Mouse (Mus musculus) stomach, postnatal 0 days (tissue): ENCODE measurements around the gene Impg1. TPM values are rescaled to one million over a fixed set of nuclear protein-coding genes. Genes with fewer than 3 reads are reported as not detected.

Experiments
- ATAC-seq: fragments of 200-750 bp; cut with Nextera tagmentation; 2 replicates; pipeline ENCODE4 v1.8.0; 2017; ENCODE audit not compliant: low FRiP score, low TSS enrichment
- DNase-seq: peaks from one replicate; pipeline ENCODE4 v3.0.0-alpha.2; 2016; ENCODE audit warnings: low spot score
- H3K27ac ChIP-seq: fragments of 300-500 bp; sonication (generic); replicated peaks from 2 replicates; pipeline ENCODE4 v1.5.1; 2014; ENCODE audit warnings: mild to moderate bottlenecking, control low read depth
- H3K27me3 ChIP-seq: fragments of 300-500 bp; sonication (generic); 2 replicates; pipeline ENCODE4 v1.6.1; 2014; ENCODE audit warnings: low read length; ENCODE audit not compliant: control insufficient read depth, insufficient read depth
- H3K36me3 ChIP-seq: fragments of 300-500 bp; sonication (generic); 2 replicates; pipeline ENCODE4 v1.6.1; 2014; ENCODE audit warnings: low read length, mixed read lengths; ENCODE audit not compliant: control insufficient read depth, insufficient read depth
- H3K4me1 ChIP-seq: fragments of 300-500 bp; sonication (generic); replicated peaks from 2 replicates; pipeline ENCODE4 v1.6.1; 2014; ENCODE audit warnings: antibody characterized with exemption; ENCODE audit not compliant: control insufficient read depth, insufficient read depth
- H3K4me2 ChIP-seq: fragments of 300-500 bp; sonication (generic); replicated peaks from 2 replicates; pipeline ENCODE4 v1.6.1; 2014; ENCODE audit warnings: low read depth, mild to moderate bottlenecking, control low read depth, moderate library complexity
- H3K4me3 ChIP-seq: fragments of 300-500 bp; sonication (generic); 2 replicates; pipeline ENCODE4 v1.5.1; 2014; ENCODE audit warnings: low read depth, low read length, control low read depth
- H3K9ac ChIP-seq: fragments of 300-500 bp; sonication (generic); 2 replicates; pipeline ENCODE4 v1.6.1; 2014; ENCODE audit warnings: mild to moderate bottlenecking, low read length, control low read depth, mixed read lengths
- H3K9me3 ChIP-seq: fragments of 300-500 bp; sonication (generic); 2 replicates; pipeline ENCODE4 v1.6.1; 2016; ENCODE audit warnings: low read length; ENCODE audit not compliant: control insufficient read depth
- CTCF ChIP-seq: IDR thresholded peaks from 2 replicates; pipeline ENCODE4 v1.5.1; 2016; ENCODE audit warnings: antibody characterized with exemption, low read depth, mild to moderate bottlenecking, moderate library complexity
- EP300 ChIP-seq: optimal IDR thresholded peaks from 2 replicates; pipeline ENCODE3; 2016; ENCODE audit warnings: antibody characterized with exemption
- WGBS: fragments of 180-500 bp; shearing (Covaris S2); extraction: QIAGEN DNeasy Blood & Tissue Kit; methylation state at CpG from one replicate; pipeline ENCODE4 v1.1.7; 2014; 5-methylcytosine and 5-hydroxymethylcytosine counted together
- polyA plus RNA-seq: library from polyadenylated mRNA; unstranded; fragments of >200 nt; fragmentation: Nextera tagmentation; extraction: Ambion mirVana; gene quantifications from 2 replicates; pipeline ENCODE4 v1.2.1, GENCODE M21; 2015

Gene Impg1
- polyA plus RNA-seq, 1 experiment from 2014 or later, result 0.59 TPM

DNA sequence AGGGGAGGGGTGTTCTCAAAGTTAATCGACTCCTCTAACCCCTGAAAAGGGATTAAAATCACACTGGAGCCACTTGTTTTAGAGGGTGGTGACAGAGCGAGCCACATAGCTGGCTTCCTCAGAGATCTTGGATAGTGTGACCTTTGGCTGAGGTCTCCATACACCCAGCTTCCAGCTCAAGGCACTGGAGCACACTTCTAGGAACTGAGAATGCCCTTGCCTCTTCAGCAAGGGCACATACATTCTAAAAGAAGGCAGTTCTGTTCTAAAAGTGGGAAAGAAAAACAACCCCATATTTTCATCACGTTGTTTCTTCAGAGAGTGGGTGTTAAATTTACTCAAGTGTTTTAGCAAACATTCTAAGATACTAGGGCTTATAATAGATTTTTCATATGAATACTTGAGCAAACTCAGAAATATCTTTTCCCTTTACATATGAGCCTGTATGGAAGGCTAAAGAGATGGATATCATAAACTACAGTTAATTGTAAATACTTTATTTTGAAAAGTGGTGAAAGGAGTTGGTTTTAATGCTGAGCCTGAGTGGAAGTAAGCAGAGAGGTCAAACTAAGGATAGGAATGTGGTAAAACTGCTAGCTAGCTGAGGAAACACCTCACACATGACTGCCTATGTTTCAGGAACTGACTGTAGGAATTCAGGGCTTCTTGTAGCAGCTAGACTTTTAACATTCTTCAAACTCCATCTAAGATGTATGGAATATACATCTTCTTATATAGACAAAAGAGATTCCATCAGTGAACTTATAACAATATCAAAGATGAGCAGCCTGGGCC lies 14.6 kb downstream of the Impg1 start:
- WGBS, result 43% methylated on average over 3 of the region's 3 CpGs
- DNase-seq (no peak), ATAC-seq (no peak)
- no peaks in the 10 kb centered on the region for H3K4me1 ChIP-seq
- H3K4me2 ChIP-seq, result no peak overlapping the region
- no peak overlapping the region for H3K9ac ChIP-seq
- H3K9me3 ChIP-seq, result no peaks in the 10 kb centered on the region
- no peak overlapping the region for H3K27ac ChIP-seq
- H3K4me3 ChIP-seq, result no peak overlapping the region
- H3K36me3 ChIP-seq, result no peaks in the 10 kb centered on the region
- H3K27me3 ChIP-seq, result no peaks in the 10 kb centered on the region
- TF ChIP-seq EP300 (no peak), CTCF (no peak)

DNA sequence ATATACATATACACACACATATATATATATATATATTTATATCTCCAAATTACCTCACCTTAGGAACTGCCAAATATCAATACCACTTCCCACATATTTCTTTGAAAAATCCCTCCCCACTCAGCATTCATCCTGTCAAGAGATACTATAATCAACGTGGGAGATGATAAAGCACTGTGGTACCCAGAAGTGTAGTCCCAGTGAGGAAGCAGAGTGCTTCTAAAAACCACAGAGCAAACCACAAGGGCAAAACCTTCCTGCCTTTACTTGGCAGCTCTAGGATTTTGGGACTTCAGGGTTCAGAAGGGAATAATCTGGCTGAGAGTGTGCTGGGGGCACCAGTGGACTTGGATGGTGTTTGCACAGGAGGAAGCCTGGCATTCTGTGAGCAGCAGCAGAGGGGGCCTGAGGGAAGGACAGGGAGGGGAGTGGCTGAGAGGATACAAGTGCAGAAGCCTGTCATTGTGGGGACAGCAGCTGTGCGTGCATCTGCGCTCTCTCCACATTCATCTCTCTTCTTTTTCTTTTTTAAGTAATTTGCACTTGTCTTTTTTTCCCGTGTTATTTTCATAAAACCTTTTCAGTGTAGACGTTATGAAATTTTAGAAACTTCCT lies 24.1 kb downstream of the Impg1 start:
- H3K36me3 ChIP-seq, result no peaks in the 10 kb centered on the region
- H3K4me3 ChIP-seq, result no peak overlapping the region
- no peaks in the 10 kb centered on the region for H3K9me3 ChIP-seq
- DNase-seq (no peak), ATAC-seq (no peak)
- H3K27ac ChIP-seq, result no peak overlapping the region
- H3K27me3 ChIP-seq, result no peaks in the 10 kb centered on the region
- WGBS, result 59% methylated on average over 5 of the region's 5 CpGs
- H3K4me2 ChIP-seq, result no peak overlapping the region
- no peak overlapping the region for H3K9ac ChIP-seq
- no peaks in the 10 kb centered on the region for H3K4me1 ChIP-seq
- TF ChIP-seq CTCF (no peak), EP300 (no peak)

DNA sequence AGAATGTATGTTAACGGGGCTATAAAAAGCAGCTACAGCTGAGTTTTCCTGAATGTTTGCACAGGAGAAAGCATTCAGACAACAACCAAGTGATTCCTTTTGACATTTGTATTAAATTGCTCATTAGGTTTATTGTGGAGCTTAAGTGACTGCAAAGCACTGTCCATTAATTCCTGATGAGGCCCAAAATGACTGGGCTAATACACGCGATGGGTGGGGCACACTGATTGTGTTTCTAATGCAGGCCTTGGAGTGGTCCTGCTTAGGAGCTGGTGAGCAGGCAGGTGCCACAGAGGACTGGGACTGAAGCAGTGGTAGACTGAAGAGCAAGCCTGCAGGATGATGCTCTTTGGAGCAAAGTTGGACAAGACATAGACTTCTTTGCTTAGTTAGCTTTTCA lies 73.9 kb downstream of the Impg1 start:
- Histone ChIP-seq H3K4me3 (no peak overlapping the region), H3K27me3 (no peaks in the 10 kb centered on the region), H3K36me3 (no peaks in the 10 kb centered on the region), H3K4me2 (no peak overlapping the region), H3K9ac (no peak overlapping the region), H3K4me1 (no peaks in the 10 kb centered on the region), H3K9me3 (no peaks in the 10 kb centered on the region), H3K27ac (no peak overlapping the region)
- DNase-seq (no peak), ATAC-seq (no peak)
- TF ChIP-seq CTCF, result no peak
- TF ChIP-seq EP300, result no peak
- WGBS, result 82% methylated on average over 3 of the region's 3 CpGs

DNA sequence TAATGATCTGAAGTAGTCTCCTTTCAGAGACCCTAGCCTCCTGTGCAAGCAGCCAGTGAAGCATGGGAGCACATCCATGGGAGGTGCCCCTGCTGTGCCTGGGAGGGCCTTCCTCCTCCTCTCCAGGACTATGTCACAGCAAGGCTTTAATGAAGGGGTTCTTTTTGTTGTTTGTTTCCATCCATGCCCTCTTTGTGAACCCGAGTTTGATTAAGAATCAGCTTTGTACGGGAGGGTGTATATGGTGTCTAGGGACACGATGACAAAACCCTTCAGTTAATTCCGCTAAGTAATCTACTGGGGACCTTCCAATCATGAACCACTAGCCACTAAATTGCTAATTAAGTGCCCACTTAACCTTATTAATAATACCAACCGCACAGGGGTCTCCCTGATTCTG lies 74.3 kb downstream of the Impg1 start:
- Histone ChIP-seq H3K4me1 (no peaks in the 10 kb centered on the region), H3K27me3 (no peaks in the 10 kb centered on the region), H3K36me3 (no peaks in the 10 kb centered on the region), H3K27ac (no peak overlapping the region), H3K4me2 (no peak overlapping the region), H3K9ac (no peak overlapping the region), H3K9me3 (no peaks in the 10 kb centered on the region), H3K4me3 (no peak overlapping the region)
- DNase-seq, result no peak
- TF ChIP-seq EP300 (no peak), CTCF (no peak)
- 75% methylated on average over 5 of the region's 5 CpGs for WGBS
- no peak for ATAC-seq

DNA sequence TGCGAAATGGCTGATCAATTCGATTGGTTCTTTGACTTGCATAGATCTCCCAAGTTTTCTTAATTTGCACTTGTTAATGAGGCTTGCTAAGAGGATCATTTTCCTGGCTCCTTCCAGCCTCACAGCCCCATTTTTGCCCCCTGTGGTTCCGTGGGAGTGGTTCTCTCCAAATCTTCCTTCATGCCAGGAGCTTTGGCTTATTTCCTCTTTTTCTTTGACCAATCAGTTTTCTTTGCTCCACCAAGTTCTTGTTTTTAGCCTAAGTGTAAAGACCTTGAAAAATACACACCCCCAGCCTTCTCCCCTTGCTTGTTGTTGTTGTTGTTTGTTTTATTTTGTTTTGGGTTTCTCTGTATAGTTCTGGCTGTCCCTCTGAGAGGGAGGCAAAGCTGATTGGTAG lies 77.4 kb downstream of the Impg1 start:
- no peaks in the 10 kb centered on the region for H3K27me3 ChIP-seq
- H3K4me2 ChIP-seq, result no peak overlapping the region
- H3K36me3 ChIP-seq, result no peaks in the 10 kb centered on the region
- H3K9ac ChIP-seq, result no peak overlapping the region
- 90% methylated on average over 3 of the region's 3 CpGs for WGBS
- no peaks in the 10 kb centered on the region for H3K9me3 ChIP-seq
- H3K4me1 ChIP-seq, result no peaks in the 10 kb centered on the region
- TF ChIP-seq EP300 (no peak), CTCF (no peak)
- no peak overlapping the region for H3K27ac ChIP-seq
- no peak for ATAC-seq
- no peak overlapping the region for H3K4me3 ChIP-seq
- DNase-seq, result no peak

DNA sequence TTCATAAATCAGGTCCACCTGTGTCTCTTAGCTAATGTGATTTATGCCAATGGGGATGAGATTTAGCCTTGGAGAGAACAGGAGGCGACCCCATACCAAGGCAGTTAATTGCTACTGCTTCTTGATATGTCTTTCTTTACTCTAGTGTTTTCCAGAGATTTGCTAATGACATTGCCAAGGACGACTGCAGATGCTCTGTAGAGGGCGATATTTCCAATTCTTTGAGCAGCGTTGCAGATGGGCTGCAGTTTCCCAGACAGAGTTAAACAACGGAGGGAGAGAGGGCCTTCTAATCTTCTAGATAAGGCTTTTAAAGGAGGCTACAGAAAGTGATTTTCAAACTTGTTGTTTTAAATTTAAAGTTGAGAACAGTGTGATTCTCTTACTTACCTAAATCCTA lies 78.8 kb downstream of the Impg1 start:
- Histone ChIP-seq H3K27ac (no peak overlapping the region), H3K4me3 (no peak overlapping the region), H3K9me3 (no peaks in the 10 kb centered on the region), H3K4me2 (no peak overlapping the region), H3K9ac (no peak overlapping the region), H3K36me3 (no peaks in the 10 kb centered on the region), H3K4me1 (no peaks in the 10 kb centered on the region), H3K27me3 (no peaks in the 10 kb centered on the region)
- WGBS, result 23% methylated on average over 5 of the region's 5 CpGs
- DNase-seq (peak; percentile 19), ATAC-seq (no peak)
- TF ChIP-seq CTCF (peak; percentile 66), EP300 (no peak)
